Mouse (Mus musculus): ENCODE data around the gene Cog8.
"Not testable (repeated sequence)": the region's sequence is repeated elsewhere in the genome, so short reads cannot be mapped to it uniquely, and the experiment has no call there.

The Cog8 gene

GRCm38 (mm10) chr8:107040632-107041031, 15.9 kb downstream of the Cog8 start:
- DNase-seq: no peak

DNA sequence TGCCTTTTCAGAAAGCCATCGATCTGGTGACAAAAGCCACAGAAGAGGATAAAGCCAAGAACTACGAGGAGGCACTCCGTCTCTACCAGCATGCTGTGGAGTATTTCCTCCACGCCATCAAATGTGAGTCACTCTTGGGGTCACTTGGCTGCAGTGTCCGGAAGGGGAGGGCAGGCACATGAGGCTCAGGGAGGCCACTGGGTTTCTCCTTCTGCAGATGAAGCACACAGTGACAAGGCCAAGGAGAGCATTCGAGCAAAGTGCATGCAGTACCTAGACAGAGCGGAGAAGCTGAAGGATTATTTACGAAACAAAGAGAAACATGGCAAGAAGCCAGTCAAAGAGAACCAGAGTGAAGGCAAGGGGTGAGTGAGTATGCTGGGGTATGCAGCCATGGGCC, 19.9 kb downstream of the Cog8 start:
- no peak for DNase-seq

DNA sequence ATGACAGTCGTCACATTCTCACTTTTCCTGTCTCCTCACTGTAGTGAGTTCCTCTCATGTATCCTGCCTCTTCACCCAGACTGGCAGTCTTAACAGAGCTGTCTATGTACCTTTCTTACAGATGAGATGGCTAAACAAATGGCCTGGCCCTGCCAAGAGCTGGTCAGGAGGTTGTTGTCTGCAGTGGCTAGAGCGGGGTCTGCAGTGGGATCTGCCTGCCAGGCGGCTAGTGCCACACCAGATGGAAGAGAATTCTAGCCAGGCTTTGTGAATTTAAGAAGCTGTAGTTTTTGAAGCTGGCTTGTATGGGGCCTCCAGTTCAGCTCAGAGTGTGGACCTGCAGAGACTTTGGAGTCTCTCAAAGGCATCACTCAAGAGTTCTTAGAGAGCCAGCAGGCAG, 20.8 kb downstream of the Cog8 start:
- DNase-seq: no peak

DNA sequence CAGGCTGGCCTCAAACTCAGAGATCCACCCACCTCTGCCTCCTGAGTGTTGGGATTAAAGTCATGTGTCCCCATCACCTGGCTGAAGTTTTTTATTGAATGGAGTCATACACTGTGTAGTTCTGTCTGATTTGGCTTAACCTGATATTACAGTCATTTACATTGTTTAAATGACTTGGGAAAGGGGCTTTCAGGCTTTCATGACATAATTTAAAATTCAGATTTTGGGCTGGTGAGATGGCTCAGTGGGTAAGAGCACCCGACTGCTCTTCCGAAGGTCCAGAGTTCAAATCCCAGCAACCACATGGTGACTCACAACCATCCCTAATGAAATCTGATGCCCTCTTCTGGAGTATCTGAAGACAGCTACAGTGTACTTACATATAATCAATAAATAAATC, 22.9 kb downstream of the Cog8 start:
- DNase-seq: not testable (repeated sequence)

DNA sequence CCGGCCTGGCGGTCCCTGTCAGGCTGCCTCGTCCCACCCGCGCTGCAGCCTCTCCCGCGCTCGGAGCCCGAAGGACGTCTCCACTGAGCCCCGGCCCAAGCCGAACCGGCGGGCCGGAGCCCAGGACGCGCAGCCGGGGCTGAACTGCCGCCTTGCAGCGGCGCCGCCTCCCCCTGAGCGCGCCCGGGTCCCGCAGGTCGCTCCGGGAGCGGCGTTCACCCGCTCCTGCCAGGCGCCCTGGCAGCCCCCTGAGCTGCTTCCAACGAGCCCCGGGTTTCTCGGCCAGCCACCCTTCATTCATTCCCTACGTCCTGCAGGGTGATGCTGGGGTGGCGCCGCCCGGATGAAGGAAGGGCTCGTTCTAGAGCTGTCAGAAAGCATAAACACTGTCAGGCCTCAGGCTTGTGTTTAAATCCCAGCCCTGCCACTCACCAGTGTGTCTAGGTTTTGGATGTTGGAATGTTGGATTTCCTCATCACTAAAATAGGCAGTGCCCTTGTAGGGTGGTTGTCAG, 24.9 kb downstream of the Cog8 start:
- no peak for DNase-seq

- peak; percentile 94 for DNase-seq
Measured at GRCm38 (mm10) chr8:107030650-107031576, 25.6 kb downstream of the Cog8 start, which contains the start of gene Vps4a. Gene Vps4a (plus strand): TSS chr8:107031222.

- DNase-seq: no peak
Measured at GRCm38 (mm10) chr8:107030058-107030457, 26.4 kb downstream of the Cog8 start.

DNA sequence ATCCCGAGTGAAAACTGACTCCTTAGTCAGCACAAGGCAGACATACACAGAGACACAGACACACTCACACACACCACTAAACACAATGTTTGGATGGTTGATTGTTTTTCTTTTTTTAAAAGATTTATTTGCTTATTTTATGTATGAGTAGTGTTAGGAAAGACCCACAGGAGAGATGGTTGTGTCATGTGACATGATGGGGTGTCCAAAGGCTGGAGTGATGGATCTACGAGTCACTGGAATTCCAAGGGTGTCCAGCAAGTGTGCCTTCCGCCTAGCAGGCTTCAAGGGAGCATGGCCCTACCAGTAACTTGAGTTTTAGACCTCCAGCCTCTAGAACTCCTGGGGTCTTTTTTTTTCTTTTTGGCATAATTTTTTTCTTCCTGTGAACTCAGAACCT, 27.2 kb downstream of the Cog8 start:
- DNase-seq: no peak

DNA sequence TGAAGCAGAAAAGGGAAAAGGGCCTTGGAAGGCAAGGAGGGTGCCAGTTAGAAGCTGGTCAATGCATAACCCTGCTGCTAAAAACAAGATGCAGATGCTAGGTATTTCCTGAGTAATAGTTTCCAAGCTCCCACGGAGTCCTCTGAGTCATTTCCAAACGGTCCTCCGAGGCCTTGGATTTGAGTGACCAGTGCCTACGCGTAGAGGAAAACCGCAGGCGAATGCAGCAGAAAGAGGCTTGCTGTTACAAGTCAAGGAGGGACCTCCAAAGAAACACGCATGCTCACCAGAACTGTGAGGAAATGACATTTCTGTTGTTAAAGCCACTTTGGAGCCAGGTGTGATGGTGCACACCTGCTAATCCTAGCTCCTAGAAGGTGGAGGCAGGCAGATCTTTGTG, 33.0 kb downstream of the Cog8 start:
- DNase-seq: no peak

GRCm38 (mm10) chr8:107014915-107015314, 41.6 kb downstream of the Cog8 start:
- no peak for DNase-seq

DNA sequence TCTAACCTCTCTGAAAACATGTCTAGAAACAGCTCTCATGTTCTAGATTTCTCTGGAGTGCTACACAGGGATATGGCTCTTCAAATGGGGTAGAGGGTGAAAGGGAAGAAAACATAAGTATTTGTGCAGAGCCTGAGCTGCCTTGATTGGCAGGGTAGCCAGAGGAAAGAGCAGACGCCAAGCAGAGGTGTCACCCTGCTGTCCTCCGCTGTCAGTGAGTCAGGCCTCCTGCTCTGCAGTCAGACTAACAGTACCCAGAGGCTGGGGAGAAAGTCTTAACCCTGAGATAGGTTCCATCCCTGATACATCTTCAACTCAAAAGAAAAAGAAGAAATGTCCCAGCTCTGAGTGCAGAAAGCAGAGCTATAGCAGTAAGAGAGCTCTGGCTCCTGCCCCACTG, 43.8 kb downstream of the Cog8 start:
- no peak for DNase-seq

GRCm38 (mm10) chr8:107007795-107008194, 48.7 kb downstream of the Cog8 start:
- no peak for DNase-seq

GRCm38 (mm10) chr8:107002532-107002931, 54.0 kb downstream of the Cog8 start:
- DNase-seq: peak; percentile 95

DNA sequence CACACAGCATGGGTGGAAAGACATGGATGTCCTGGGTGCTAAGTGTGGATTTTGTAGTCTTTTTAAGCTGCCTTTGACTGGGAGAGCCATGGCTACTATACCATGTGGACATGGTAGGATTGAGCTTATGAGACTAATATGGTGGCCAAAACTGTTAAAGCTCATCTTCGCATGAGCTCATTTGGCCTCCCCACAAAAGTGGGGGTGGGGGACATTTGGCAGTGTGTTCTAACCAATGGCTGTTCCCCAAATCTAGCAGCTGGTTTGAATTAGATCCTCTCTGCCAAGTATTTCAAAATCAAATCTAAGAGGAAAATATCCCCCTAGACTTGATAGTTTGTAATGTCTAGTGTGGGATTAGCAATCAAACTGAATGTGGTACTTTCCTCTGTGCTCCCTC, 57.4 kb downstream of the Cog8 start:
- no peak for DNase-seq

DNA sequence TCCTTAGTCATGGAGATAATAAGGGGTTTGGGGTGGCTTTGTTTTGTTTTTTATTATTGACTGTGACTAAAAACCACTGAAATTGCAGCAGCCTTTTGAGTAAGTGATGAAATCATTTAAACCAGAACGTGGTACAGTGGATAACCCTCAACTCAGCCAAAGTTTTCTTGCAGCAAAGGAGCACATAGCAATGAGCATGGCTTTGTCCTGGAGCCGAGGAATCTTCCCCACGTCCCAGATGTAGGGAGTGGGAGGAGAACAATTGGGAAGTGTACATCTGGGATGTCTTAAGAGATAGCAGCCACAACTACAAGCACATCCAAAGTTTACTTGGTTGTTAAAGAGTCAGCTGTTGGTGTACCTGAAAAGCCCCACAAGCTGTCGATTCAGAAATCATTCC, 59.1 kb downstream of the Cog8 start:
- no peak for DNase-seq

DNA sequence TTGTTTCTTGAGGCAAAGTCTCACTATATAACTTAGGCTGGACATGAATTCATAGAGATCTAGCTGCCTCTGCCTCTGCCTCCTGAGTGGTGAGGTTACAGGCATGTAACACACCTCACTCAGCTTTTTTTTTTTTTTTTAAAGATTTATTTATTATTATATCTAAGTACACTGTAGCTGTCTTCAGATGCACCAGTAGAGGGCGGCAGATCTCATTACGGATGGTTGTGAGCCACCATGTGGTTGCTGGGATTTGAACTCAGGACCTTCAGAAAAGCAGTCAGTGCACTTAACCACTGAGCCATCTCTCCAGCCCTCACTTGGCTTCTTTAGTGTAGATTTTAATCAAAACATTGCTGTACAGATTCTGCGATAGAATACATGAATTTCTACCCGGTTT, 60.1 kb downstream of the Cog8 start:
- DNase-seq: not testable (repeated sequence)

All from right cerebral cortex, postnatal 14 days (tissue).